Mouse (Mus musculus): ENCODE measurements at regions not wholly inside any gene's neighbourhood (a gene's known extent, or its start where the extent isn't known, plus 50 kb on each side); places are given as distances from the start of the nearest gene placed in this dataset.

DNA sequence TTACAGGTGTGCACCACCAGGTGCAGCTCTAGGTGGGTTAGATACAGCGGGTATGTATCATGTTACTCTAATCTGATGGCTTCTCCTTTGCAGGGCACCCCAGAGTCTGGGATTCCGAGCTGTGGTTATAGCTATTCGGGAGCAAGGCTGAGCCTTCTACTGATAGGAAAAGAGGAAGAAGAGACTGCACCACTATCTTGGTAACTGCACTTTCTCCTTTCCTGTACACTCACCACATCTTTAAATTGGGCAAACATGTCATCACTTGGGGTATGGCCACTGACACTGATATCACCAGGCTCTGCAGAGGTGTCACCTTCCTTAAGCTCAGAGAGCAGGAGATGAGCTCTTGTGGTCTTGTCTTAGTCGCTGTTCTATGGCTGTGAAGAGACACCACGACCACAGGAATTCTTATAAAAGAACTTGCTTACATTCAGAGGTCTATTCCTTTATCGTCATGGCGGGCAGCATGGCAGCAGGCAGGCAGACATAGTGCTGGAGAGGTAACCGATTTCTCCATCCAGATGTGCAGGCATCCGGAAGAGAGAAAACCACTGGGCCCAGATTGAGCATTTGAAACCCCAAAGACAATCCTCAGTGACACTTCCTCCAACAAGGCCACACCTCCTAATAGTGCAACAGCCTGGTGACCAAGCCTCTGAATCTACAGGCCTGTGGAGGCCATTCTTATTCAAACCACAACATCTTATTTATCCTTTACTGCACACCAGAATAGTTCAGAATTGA lies 74.1 kb upstream of the Zbtb18 start:
- no peaks in the 10 kb centered on the region for H3K79me2 ChIP-seq (ENCODE audit: control insufficient read depth, insufficient read depth)
- H3K4me3 ChIP-seq (ENCODE audit: insufficient read depth, poor library complexity, severe bottlenecking): no peak overlapping the region
- TF ChIP-seq MYOD1 (IDR thresholded peaks at IDR 0.05; ENCODE audit: control insufficient read depth, insufficient read length, low read depth): no peak
- no peak for TF ChIP-seq FOSL1 (IDR thresholded peaks at IDR 0.05; ENCODE audit: insufficient read depth, low read length, poor library complexity, severe bottlenecking)
- no peak for TF ChIP-seq CEBPB (IDR thresholded peaks at IDR 0.05; ENCODE audit: low read depth)
- TF ChIP-seq MYOG (IDR thresholded peaks at IDR 0.05; ENCODE audit: control insufficient read depth, extremely low read depth, insufficient read length): no peak
- TF ChIP-seq USF1 (IDR thresholded peaks at IDR 0.05; ENCODE audit: low read depth): no peak
- TF ChIP-seq MAX (IDR thresholded peaks at IDR 0.05): no peak
- TF ChIP-seq CTCF (IDR thresholded peaks at IDR 0.05; ENCODE audit: control insufficient read depth, insufficient read depth, insufficient read length): no peak
- H3ac ChIP-seq (ENCODE audit: control insufficient read depth, insufficient read length, low read depth): no peak overlapping the region
- H3K36me3 ChIP-seq (ENCODE audit: control insufficient read depth, insufficient read depth): no peaks in the 10 kb centered on the region
- H3K79me3 ChIP-seq (ENCODE audit: low read depth): no peaks in the 10 kb centered on the region
- H3K27me3 ChIP-seq (ENCODE audit: control insufficient read depth, insufficient read depth, insufficient read length): no peaks in the 10 kb centered on the region

- Histone ChIP-seq H3K79me3 (ENCODE audit: low read depth) (no peaks in the 10 kb centered on the region), H3ac (ENCODE audit: control insufficient read depth, insufficient read length, low read depth) (no peak overlapping the region), H3K27me3 (ENCODE audit: control insufficient read depth, insufficient read depth, insufficient read length) (no peaks in the 10 kb centered on the region), H3K36me3 (ENCODE audit: control insufficient read depth, insufficient read depth) (no peaks in the 10 kb centered on the region), H3K79me2 (ENCODE audit: control insufficient read depth, insufficient read depth) (no peaks in the 10 kb centered on the region), H3K4me3 (ENCODE audit: insufficient read depth, poor library complexity, severe bottlenecking) (no peak overlapping the region)
- TF ChIP-seq MAX (IDR thresholded peaks at IDR 0.05): no peak
- TF ChIP-seq USF1 (IDR thresholded peaks at IDR 0.05; ENCODE audit: low read depth): no peak
- TF ChIP-seq MYOG (IDR thresholded peaks at IDR 0.05; ENCODE audit: control insufficient read depth, extremely low read depth, insufficient read length): no peak
- no peak for TF ChIP-seq CTCF (IDR thresholded peaks at IDR 0.05; ENCODE audit: control insufficient read depth, insufficient read depth, insufficient read length)
- no peak for TF ChIP-seq MYOD1 (IDR thresholded peaks at IDR 0.05; ENCODE audit: control insufficient read depth, insufficient read length, low read depth)
Measured at GRCm38 (mm10) chr1:177366914-177367313, 75.2 kb upstream of the Zbtb18 start.

- no peaks in the 10 kb centered on the region for H3K79me3 ChIP-seq (ENCODE audit: low read depth)
- H3K27me3 ChIP-seq (ENCODE audit: control insufficient read depth, insufficient read depth, insufficient read length): no peaks in the 10 kb centered on the region
- no peak overlapping the region for H3ac ChIP-seq (ENCODE audit: control insufficient read depth, insufficient read length, low read depth)
- no peak overlapping the region for H3K4me3 ChIP-seq (ENCODE audit: insufficient read depth, poor library complexity, severe bottlenecking)
- H3K36me3 ChIP-seq (ENCODE audit: control insufficient read depth, insufficient read depth): no peaks in the 10 kb centered on the region
- TF ChIP-seq MAX (IDR thresholded peaks at IDR 0.05) (no peak), USF1 (IDR thresholded peaks at IDR 0.05; ENCODE audit: low read depth) (no peak), CEBPB (IDR thresholded peaks at IDR 0.05; ENCODE audit: low read depth) (no peak), MYOG (IDR thresholded peaks at IDR 0.05; ENCODE audit: control insufficient read depth, extremely low read depth, insufficient read length) (no peak), FOSL1 (IDR thresholded peaks at IDR 0.05; ENCODE audit: insufficient read depth, low read length, poor library complexity, severe bottlenecking) (no peak), MYOD1 (IDR thresholded peaks at IDR 0.05; ENCODE audit: control insufficient read depth, insufficient read length, low read depth) (no peak), CTCF (IDR thresholded peaks at IDR 0.05; ENCODE audit: control insufficient read depth, insufficient read depth, insufficient read length) (no peak)
- H3K79me2 ChIP-seq (ENCODE audit: control insufficient read depth, insufficient read depth): no peaks in the 10 kb centered on the region
Measured at GRCm38 (mm10) chr1:177366475-177366874, 75.7 kb upstream of the Zbtb18 start.

DNA sequence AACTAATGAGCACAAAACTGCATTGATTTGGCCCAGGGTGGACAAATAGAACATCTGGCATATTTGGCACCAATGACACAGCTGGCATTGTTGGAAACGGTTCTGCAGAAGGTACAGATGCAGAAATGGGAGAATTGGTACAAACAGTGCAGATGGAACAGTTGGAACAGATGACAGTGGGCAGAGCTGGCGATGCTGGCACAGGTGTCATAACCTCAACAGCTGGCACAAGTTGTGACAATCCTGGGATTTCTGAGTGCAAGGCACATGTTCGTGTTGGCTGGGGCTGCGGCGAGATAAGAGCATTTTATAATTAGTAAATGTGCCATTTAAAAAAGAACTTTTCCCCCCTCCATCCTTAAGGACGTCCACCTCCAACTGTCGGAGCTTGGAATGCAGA lies 77.8 kb upstream of the Zbtb18 start:
- TF ChIP-seq USF1 (IDR thresholded peaks at IDR 0.05; ENCODE audit: low read depth) (no peak), FOSL1 (IDR thresholded peaks at IDR 0.05; ENCODE audit: insufficient read depth, low read length, poor library complexity, severe bottlenecking) (no peak), MAX (IDR thresholded peaks at IDR 0.05) (no peak), MYOG (IDR thresholded peaks at IDR 0.05; ENCODE audit: control insufficient read depth, extremely low read depth, insufficient read length) (no peak), CEBPB (IDR thresholded peaks at IDR 0.05; ENCODE audit: low read depth) (no peak), CTCF (IDR thresholded peaks at IDR 0.05; ENCODE audit: control insufficient read depth, insufficient read depth, insufficient read length) (no peak), MYOD1 (IDR thresholded peaks at IDR 0.05; ENCODE audit: control insufficient read depth, insufficient read length, low read depth) (no peak)
- Histone ChIP-seq H3K79me2 (ENCODE audit: control insufficient read depth, insufficient read depth) (no peaks in the 10 kb centered on the region), H3K4me3 (ENCODE audit: insufficient read depth, poor library complexity, severe bottlenecking) (no peak overlapping the region), H3ac (ENCODE audit: control insufficient read depth, insufficient read length, low read depth) (no peak overlapping the region), H3K36me3 (ENCODE audit: control insufficient read depth, insufficient read depth) (no peaks in the 10 kb centered on the region), H3K27me3 (ENCODE audit: control insufficient read depth, insufficient read depth, insufficient read length) (no peaks in the 10 kb centered on the region), H3K79me3 (ENCODE audit: low read depth) (no peaks in the 10 kb centered on the region)

GRCm38 (mm10) chr1:177362398-177362797 lies 79.8 kb upstream of the Zbtb18 start:
- Histone ChIP-seq H3K79me2 (ENCODE audit: control insufficient read depth, insufficient read depth) (no peaks in the 10 kb centered on the region), H3K36me3 (ENCODE audit: control insufficient read depth, insufficient read depth) (no peaks in the 10 kb centered on the region), H3K27me3 (ENCODE audit: control insufficient read depth, insufficient read depth, insufficient read length) (no peaks in the 10 kb centered on the region), H3K4me3 (ENCODE audit: insufficient read depth, poor library complexity, severe bottlenecking) (no peak overlapping the region), H3K79me3 (ENCODE audit: low read depth) (no peaks in the 10 kb centered on the region), H3ac (ENCODE audit: control insufficient read depth, insufficient read length, low read depth) (no peak overlapping the region)
- no peak for TF ChIP-seq FOSL1 (IDR thresholded peaks at IDR 0.05; ENCODE audit: insufficient read depth, low read length, poor library complexity, severe bottlenecking)
- no peak for TF ChIP-seq MYOG (IDR thresholded peaks at IDR 0.05; ENCODE audit: control insufficient read depth, extremely low read depth, insufficient read length)
- TF ChIP-seq MYOD1 (IDR thresholded peaks at IDR 0.05; ENCODE audit: control insufficient read depth, insufficient read length, low read depth): no peak
- no peak for TF ChIP-seq MAX (IDR thresholded peaks at IDR 0.05)
- TF ChIP-seq CTCF (IDR thresholded peaks at IDR 0.05; ENCODE audit: control insufficient read depth, insufficient read depth, insufficient read length): no peak
- TF ChIP-seq CEBPB (IDR thresholded peaks at IDR 0.05; ENCODE audit: low read depth): no peak
- TF ChIP-seq USF1 (IDR thresholded peaks at IDR 0.05; ENCODE audit: low read depth): no peak

All from C2C12 (cell line).